Mouse (Mus musculus) A20 (cell line): ENCODE results near the gene Ghr.

Experiments
- DNase-seq: peaks from one replicate; pipeline ENCODE4 v3.0.0-alpha.2; 2011; ENCODE audit warnings: low read depth, low spot score

Ghr gene

GRCm38 (mm10) chr15:3388485-3388884 is 194.8 kb downstream of the Ghr start:
- DNase-seq: no peak

- DNase-seq: no peak
Observed at GRCm38 (mm10) chr15:3383788-3384187, 199.5 kb downstream of the Ghr start.

- no peak for DNase-seq
Observed at GRCm38 (mm10) chr15:3381413-3381812, 201.9 kb downstream of the Ghr start.

- DNase-seq: no peak
Observed at GRCm38 (mm10) chr15:3368261-3368832, 214.9 kb downstream of the Ghr start.

GRCm38 (mm10) chr15:3356073-3356766 is 227.1 kb downstream of the Ghr start:
- DNase-seq: peak; percentile 19

- DNase-seq: no peak
Observed at GRCm38 (mm10) chr15:3353696-3354095, 229.6 kb downstream of the Ghr start.

- DNase-seq: no peak
Observed at GRCm38 (mm10) chr15:3349306-3350064, 233.8 kb downstream of the Ghr start.

- no peak for DNase-seq
Observed at GRCm38 (mm10) chr15:3346682-3347081, 236.6 kb downstream of the Ghr start.

- DNase-seq: no peak
Observed at GRCm38 (mm10) chr15:3344555-3344954, 238.7 kb downstream of the Ghr start.

- no peak for DNase-seq
Observed at GRCm38 (mm10) chr15:3341806-3342582, 241.3 kb downstream of the Ghr start.

- DNase-seq: no peak
Observed at GRCm38 (mm10) chr15:3339847-3340246, 243.4 kb downstream of the Ghr start.

GRCm38 (mm10) chr15:3332517-3332916 is 250.8 kb downstream of the Ghr start:
- DNase-seq: no peak

GRCm38 (mm10) chr15:3331813-3332212 is 251.5 kb downstream of the Ghr start:
- no peak for DNase-seq

- no peak for DNase-seq
Observed at GRCm38 (mm10) chr15:3330291-3330690, 253.0 kb downstream of the Ghr start.

- DNase-seq: no peak
Observed at GRCm38 (mm10) chr15:3323041-3323440, 260.3 kb downstream of the Ghr start.

- no peak for DNase-seq
Observed at GRCm38 (mm10) chr15:3319929-3320328, 263.4 kb downstream of the Ghr start.

- DNase-seq: no peak
Observed at GRCm38 (mm10) chr15:3316617-3317016, 266.7 kb downstream of the Ghr start.

- no peak for DNase-seq
Observed at GRCm38 (mm10) chr15:3312937-3313336, 270.4 kb downstream of the Ghr start.

- no peak for DNase-seq
Observed at GRCm38 (mm10) chr15:3309856-3310255, 273.4 kb downstream of the Ghr start.

- DNase-seq: no peak
Observed at GRCm38 (mm10) chr15:3303426-3303825, 279.9 kb downstream of the Ghr start, which contains the start of gene Ccdc152. Gene Ccdc152 (minus strand): TSS chr15:3303526.

- no peak for DNase-seq
Observed at GRCm38 (mm10) chr15:3300361-3301100, 282.8 kb downstream of the Ghr start.
